Mouse (Mus musculus): ENCODE measurements around the gene Dtd2.
A peak's percentile ranks its signal among the peaks of the same experiment; 100 is the strongest.

Gene Dtd2

DNA sequence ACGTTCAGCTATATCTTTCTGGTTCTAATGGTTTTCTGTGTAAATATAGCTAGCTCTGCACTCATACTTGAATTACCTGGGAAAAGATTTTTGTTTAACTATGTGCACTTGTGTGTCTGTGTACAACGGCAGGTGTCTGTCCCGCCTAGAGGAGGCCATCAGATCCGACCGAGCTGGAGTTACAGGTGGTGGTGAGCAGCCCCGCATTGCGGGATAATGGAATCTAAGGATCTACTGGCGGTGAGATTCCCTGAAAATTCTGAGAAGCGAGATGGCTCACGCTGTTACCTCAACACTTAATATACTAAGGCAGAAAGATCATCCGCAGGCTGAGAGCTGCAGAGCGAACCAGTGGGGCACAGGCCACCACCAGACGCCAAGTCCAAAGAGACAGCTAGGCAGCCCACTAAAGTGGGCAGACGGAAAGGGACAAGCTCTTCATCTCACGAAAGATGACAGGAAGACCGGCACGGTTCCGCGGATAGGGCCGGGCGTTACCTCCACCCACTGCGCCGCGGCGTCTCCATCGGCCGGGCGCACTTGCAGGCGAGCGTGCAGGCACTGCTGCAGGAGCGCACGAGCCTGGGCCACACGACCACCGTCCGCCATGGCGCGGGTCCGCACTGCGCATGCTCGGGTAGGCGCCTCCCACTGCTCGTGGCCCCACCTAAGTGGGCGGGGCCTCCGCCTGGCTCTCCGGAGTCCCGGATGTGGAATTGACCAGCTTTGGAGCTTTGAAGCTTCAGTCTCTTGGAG is at the start of gene Dtd2:
Dtd2 (minus strand) TSS at position 625 of the 756 bp plus-strand sequence.
- DNase-seq (ENCODE audit: low spot score in 2 of 2): peak; percentile 91

DNA sequence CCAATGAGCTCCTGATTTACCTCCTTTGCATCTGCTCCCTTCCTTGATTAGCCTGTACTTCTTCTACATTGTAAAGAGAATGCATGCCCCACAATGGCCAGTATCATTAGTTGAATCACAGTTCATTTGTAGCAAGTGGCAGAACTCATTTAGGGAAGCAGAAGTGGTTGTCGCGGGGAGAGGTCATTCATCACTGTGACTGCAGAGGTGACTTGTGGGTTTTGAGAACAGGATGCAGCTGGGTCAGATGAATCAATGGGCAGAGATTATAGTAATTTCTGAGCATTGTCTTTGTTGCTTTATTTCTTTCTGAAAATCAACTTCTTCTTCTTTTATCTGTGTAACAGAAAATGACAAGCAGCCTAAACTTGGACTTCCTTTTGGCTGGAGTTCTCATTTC is 43.0 kb upstream of the Dtd2 start:
- no peak for DNase-seq (ENCODE audit: low spot score in 2 of 2)

DNA sequence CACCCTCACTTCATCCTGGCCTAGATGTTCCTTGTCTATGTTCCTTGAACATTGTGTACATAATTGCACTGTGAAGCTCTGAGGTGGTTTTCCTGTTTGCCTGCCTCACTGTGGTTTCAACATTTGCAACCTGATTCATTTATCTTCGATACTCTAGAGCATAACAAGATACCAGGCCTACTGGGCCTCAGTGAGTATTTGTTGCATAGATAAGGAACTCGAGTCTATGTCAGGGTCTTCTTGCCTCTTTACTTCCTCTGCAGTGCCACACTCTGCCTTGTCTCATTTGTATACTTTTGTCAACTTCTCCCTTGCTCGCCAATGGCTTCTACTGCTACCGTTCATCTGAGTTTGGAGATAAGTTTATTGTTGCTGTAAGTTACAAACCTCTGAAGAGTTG is 40.1 kb upstream of the Dtd2 start:
- DNase-seq (ENCODE audit: low spot score in 2 of 2): no peak

DNA sequence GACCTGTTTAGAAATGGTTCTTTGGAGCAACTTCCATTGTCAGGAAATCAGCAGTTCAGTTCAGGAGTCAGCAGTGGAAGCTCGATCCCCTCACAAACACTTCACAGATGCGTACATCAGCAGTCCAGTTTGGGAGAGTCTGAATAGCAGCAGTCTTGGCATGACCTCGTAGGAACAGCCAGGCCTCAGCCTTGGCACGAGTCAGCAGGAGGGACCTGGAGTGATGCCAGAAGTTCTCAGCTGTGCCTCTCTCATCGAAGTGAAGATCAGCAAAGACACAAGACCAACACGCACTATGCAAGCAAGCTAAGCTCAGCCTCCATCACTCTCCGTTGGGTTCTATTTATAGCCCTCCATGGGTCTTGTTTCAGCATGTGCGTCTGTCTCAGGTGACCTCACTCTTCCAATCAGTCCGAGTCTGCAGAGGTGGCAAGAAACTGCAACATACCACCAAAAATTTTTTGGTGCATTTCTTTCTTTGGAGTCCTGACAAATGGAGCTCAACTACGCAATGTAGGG is 36.6 kb upstream of the Dtd2 start:
- DNase-seq (ENCODE audit: low spot score in 2 of 2): no peak

DNA sequence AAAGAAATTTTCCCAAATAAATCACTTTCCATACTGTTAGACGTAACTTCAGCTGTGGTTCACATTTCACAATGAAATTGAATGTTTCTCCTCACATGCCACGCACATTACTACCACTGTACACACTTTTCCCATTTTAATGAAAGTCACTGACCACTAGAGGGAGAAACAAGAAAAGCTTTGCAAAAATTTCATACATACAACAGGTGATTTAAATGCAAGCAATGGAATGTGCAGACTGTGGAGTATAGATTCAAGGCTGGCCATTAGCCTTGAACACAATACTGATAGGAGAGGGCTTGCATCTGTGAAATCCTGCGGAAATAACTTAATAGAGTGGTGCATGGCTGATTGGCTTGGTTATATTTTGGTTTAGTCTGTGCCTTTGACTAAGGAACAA is 32.1 kb upstream of the Dtd2 start:
- DNase-seq (ENCODE audit: low spot score in 2 of 2): peak in 1 of 2 experiments; percentile 1

DNA sequence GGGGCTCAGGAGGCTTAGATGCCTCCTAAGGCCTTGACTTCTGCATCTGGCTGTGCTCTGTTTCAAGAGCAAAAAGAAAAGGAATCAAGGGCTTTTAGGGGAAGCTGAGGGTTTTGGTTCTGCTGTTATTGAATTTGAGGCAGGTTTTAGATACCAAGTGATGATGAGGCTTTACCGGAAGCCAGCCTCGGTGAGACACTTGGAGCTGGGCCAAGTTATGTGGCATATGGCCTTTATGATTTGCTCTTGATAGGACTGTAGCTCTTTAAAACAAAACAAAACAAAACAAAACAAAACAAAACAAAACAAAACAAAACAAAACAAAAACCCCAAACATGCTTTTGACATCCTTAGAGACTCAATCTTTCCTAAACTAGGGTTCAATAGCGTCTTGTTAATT is 28.7 kb upstream of the Dtd2 start:
- no peak for DNase-seq (ENCODE audit: low spot score in 2 of 2)

DNA sequence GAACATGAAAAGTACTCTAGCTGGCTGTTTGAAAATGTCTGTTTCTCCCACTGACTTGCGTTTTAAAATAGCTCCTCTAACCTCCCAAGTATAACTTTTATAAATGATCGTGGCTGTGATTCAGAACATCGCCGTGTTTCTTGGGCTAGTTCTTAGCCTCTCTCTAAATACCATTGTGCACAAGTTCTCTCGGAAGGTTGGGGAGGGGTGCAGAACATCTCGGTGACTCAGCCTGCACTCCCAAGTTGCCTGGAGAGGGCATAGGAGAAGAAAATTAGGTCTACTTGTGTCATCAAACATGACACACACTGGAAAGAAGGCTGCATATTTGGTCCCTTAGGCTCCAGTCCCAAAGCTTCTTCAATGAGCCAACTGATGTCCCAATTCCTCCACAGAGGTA is 26.0 kb upstream of the Dtd2 start:
- peak in 1 of 2 experiments; percentile 15 for DNase-seq (ENCODE audit: low spot score in 2 of 2)

DNA sequence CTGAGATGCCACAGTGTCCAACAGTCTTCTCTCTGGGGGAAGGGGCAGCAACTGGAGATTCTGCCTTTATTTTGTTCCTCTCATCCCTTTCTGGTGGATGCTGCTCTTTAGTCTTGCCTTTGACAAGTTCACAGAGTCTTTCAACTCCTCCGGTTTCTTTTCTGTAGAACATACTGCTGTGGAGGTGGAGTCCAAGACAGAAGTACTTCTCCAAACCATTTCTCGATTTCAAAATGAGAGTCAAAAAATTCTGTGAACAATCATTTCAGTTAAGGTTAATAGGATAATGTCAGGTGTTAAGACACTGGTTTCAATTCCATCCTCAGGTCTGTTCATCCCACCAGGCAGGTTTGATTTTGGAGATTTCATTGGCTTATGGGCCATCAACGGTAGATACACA is 21.7 kb upstream of the Dtd2 start, which contains the start of gene Gpr33:
Gpr33 (minus strand) TSS at position 101 of the 400 bp plus-strand sequence.
- DNase-seq (ENCODE audit: low spot score in 2 of 2): no peak

DNA sequence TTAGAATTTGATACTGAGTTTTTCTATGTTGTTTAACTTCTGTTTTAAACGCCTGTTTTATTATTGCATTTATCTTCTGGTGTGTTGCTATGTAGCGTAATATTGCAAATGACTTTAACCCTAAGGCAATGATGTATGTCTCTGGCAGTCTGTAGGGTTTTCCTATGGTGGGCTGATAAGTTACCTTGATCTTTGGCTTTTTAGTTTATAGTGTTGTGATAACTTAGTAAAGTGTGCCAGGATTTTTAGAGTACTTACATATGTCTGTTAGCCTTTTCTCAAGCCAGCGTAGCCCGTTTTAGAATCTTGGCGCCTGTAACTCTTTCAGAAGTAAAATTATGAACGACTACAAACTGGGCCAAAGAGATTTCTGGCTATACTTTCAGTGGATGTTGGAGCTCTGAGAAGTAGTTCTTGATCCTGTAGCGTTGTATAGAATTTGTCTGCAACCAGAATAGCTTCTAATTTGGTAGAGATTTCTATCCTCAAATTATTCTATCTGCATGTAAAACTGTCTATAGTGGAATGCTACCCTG is 8.3 kb upstream of the Dtd2 start:
- no peak for DNase-seq (ENCODE audit: low spot score in 2 of 2)

DNA sequence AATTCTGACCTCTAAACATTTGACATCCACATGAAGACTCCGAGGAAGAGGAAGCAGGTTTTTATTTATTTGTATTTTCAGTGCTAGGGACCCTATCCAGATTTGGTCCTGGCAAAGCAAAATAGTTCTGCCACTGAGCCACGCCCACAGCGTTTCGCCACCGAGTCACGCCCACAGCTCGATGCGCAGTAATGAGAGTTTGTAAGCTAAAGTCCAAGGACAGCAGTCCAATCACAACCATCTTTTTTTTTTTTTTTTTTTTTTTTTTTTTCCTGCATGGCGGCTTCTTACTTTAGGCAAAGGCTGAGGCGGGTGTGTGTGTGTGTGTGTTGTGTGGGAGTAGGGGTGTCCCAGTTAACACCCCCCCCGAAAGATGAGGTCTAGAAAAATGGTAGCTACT is 7.7 kb upstream of the Dtd2 start:
- no peak for DNase-seq (ENCODE audit: low spot score in 2 of 2)

DNA sequence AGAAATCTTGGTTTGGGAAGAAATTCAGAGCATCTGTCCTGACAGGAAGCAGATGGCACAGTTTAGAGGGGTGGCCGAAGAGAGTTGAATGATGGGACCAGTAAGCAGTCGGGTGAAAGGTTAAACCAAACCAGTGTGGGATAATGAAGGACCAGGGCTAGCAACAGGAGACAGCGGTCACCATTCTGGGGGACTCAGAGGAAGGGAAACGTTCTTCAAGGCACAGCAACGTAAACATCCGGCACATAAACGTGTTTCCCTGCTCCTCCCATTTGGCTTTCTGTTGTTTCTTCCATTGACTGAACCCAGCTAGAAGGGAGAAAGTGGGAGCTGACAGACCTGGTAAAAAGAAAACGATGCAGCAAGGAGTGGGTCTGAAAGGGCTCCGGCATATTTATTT is 7.0 kb upstream of the Dtd2 start:
- DNase-seq (ENCODE audit: low spot score in 2 of 2): no peak

DNA sequence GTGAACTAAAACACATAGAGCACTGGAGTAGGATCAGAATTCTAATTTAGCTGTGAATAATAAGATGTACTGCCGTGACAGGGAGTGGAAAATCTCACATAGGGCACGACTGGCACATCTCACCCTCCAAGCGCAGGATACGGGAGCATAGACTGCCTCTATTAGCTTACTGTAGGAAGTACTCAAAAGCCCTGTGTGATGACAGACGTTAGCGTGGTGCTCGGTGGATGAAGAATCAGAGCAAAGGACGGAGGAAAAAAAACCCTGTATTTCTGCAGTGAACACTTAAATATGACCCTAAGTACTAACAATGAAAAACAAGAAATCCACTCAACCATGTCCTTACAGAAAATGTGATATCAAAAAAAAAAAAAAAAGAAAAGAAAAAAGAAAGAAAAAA is 5.9 kb upstream of the Dtd2 start:
- no peak for DNase-seq (ENCODE audit: low spot score in 2 of 2)

DNA sequence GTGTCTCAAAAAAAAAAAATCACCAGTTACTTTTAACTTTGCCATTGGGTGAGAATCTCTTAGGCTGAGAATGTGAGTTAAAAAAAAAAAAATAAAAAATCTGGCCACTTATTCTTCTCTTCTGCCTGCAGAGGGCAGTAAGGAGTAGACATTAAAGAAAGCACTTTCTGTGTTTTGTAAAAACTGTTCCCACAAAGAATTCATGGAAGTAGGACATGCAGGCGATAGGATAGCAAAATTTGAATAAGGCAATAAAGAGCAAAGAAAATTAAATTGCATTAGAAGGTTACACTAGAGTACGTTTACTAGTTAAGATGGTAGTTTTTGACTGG is 4.3 kb upstream of the Dtd2 start:
- DNase-seq (ENCODE audit: low spot score in 2 of 2): no peak

DNA sequence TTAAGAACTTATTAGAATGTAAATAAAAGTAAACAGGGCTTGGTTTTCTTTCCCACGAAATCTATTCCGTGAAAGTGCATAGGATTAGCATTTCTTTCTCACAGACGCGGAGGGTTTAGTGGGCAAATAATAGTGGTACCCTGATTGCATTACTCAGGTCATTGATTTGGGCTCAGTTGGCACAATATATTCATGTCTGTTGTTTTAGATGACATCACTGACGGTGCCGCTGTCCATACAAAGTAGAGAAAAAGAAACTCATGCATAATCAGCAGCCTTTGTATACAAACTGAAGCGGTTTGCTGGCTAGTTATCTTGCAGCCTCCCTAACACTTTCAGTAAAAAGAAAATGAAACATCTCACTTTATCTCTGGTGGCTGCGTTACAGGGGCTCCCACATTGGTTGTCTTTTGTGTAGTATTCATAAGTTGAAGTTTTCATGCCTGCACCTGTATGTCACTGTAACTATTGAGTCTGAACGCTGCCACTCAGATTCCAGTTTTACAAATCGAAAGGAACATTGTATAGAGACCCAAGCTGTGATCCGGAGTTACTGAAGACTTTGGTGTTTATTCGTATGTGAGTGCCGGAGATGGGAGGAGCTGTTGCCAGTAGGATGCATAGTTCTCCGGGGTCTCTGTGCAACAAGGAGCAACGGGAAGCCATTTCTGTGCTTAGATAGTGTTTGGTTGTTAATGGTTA is 3.8 kb upstream of the Dtd2 start:
- no peak for DNase-seq (ENCODE audit: low spot score in 2 of 2)

DNA sequence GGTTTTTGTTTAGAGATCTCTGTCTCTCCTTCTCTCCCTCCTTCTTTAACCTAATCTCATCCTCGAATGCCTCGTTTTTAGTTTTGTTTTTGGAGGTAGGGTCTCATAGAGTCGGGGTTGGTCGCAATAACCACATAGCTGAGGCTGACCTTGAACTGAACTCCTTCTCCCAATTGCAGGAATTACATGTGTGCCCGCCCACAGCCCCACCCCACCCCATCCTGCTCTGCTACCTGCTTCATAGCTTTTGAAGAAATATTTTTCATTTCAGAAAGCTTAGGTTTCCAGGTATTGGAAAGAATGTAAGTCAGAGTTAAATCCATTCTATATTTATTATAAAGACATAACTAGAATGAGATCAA is 313 bp upstream of the Dtd2 start:
- DNase-seq (ENCODE audit: low spot score in 2 of 2): no peak

DNA sequence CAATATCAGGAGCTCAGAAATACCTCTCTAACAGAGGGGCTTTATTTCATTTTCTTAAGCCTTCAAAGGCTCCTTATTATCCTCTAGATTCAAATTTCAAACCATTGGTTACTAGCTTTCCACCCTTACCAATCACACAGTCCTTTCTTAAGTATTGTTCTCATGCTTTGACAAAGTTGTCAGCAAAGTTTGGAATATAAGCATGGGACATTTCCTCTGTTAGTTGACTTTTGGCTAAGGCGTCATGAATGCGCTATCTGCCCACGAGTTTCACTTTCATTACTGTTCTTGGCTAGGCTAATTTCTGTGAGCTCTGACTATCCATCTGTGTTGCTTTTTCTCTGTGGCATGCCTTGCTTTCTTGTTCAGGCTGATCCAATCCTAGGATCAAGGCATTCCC is 3.6 kb downstream of the Dtd2 start:
- DNase-seq (ENCODE audit: low spot score in 2 of 2): no peak

DNA sequence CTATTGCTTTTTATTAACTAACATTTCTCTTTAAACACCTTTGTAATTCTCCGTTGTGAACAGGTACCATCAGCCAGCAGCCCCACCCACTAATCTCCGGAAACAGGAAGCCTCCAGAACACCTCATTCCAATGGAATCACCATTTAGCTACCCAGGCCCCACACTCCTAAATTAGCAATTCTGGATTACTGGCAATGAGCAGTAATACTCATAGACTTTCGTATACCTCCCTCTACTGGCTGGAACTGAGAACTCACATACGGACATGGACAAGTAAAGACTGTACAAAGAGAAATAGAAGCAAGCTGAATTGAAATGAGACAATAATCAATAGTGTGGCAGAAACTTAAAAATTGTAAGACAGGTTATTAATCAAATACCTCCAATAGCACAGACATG is 4.8 kb downstream of the Dtd2 start:
- peak; percentile 75 to 83 for DNase-seq (ENCODE audit: low spot score in 2 of 2)

DNA sequence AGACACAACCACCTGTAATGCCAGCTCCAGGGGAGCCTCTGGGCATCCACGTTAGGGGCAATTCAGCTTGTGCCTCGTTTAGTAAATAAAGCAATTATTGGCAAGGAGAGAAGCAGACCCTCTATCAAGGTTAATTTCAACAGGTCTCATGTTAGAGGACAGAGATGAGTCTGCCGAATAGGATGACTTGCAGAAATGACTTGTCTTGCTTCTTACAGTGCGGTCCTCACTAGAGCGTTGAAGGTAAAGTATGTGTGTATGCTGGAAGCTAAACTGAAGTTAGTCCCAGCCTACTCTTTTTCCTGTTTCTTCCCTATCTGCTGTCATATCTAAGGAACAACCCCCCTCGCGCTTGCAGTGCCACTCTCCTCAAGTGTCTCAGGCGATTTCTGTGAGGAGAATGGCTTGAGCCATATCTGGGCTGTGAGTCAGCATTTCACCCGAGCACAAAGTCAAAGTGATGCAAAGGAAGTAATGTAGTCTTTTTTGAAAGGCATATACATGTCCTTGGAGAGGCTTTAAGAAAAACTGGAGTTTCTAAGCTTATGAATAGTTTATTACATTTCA is 7.9 kb downstream of the Dtd2 start:
- DNase-seq (ENCODE audit: low spot score in 2 of 2): no peak

DNA sequence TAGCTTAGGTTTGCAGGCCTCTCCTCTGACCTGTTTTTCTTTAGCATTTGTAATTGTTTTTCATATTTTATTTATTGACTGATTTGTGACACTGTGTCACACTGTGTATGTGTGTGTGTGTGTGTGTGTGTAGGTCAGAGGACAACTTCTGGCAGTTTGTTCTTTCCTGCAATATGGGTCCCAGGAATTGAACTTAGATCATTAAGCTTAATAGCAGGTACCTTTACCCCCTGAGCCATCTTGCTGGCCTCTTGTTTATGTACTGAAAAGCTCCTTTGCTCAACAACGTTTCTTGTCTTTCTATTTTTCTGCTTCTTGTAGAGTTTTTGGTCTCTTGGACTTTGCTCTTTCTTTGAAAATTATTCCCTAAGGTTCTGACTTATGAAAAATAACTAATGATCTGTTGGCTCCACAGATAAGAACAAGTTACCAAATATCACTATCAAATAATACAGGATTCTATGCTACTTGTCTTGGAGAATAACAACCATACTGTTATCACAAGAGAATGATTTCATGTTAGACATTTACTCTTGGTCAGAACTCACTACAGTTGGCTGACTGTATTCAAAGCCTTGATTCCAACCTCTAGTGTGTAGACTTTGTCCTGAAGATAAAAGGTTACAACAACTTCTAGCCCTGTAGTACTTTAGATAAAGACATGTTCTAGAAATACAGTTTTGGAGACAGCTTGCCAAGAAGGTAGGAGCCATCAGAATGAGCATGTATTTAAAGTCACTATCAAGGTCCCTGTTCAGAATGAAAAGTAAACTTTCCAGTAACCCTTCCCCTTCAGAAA is 10.4 kb downstream of the Dtd2 start:
- no peak for DNase-seq (ENCODE audit: low spot score in 2 of 2)

DNA sequence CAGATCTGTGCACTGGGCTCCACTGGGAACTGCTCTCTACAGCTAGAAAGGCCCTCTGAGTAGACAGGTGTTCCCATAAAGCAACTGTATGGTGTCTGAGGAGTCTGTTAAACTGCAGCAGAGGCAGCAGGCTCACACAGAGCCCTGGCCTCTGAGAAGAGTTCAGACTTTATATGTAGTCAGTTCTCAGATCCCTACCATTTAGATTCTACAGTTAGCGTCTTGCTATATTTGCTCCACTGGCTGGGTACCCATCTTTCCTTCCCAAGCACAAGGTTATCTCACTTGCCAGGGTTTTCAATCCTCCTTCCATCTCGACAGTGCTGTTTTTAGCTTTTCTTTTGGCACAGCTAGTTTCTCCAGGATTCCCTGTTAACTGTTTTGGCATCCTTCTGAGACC is 15.7 kb downstream of the Dtd2 start:
- DNase-seq (ENCODE audit: low spot score in 2 of 2): no peak

DNA sequence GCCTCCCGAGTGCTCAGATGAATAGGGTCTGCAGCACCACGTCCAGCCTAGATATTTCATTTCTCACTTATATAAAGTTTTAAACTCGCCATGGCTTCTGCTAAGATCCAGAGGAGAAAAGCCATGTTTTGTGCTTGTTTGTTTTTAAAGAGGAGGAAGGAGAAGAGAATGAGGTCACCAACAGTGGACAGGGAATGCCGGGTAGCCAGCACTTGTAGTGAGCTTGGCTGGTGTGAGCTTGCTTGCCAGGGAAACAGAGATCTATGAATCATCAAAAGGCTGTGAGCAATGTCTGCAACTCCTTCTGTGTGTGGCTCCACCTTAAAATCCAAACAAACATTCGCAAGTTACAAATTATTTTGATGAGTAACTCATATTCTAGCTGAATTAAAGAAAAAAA is 17.8 kb downstream of the Dtd2 start:
- no peak for DNase-seq (ENCODE audit: low spot score in 2 of 2)

DNA sequence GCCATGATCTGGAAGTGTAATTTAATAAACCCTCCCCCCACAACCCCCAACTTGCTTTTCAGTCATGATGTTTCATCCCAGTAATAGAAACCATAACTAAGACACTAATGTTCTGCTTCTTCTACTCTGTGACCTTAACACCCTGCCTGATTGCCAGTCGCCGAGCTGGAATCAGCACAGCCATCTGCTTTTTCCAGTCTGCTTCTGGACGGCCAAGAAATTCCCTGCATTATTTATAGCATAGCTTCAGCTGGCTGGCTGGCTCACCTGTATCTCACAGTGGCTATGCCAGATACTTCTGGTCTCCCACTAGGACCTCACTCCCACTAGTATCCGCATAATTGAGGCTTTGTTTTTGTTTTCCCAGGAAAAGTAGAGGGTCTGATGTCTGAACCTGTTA is 20.5 kb downstream of the Dtd2 start:
- DNase-seq (ENCODE audit: low spot score in 2 of 2): no peak

All from right cerebral cortex, adult 2 months (tissue).